Mouse (Mus musculus): ENCODE data around the gene Itgb4. TPM values are rescaled to one million over a fixed set of nuclear protein-coding genes. Genes with fewer than 3 reads are reported as not detected.

Itgb4 gene
- total RNA-seq, 2 experiments from 2014 or later, result 6.4 to 6.6 TPM

DNA sequence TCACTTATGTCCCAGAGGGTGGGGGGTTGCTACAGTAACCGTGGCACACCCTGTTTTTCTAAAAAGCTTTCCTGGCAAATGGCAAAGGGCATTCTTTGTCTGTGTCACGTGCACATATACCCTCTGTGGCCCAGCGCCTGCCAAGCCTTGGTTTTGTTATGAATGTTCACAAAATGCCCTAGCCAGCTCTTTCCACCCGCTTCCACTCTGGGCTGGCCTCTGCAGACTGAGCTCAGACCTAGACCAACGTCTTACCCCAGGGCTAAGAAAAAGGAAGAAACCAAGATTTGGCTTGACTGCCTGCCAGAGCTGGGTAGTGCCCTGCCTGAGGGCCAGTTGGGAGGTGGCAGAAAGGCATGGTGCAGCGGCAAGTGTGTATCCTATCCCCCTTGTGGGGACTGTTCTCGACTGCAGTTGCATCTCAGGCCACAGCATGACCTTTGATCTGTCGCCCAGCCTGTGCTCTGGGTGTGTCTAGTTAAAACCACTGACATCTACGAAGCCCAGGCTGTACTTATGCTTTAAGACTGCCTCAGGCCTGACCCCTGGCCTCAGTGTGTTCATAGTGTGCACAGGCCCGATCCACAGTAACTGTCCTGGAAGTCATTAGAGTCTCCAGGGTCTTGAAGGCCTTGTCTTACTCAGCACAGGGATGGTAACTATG is 19.2 kb upstream of the Itgb4 start:
- H3K27ac ChIP-seq, result peak overlapping the region; percentile 73
- no peak overlapping the region for H3K4me3 ChIP-seq
- DNase-seq (ENCODE audit: low spot score in 2 of 2), result no peak
- TF ChIP-seq CTCF (conservative IDR thresholded peaks at IDR 0.05), result no peak

DNA sequence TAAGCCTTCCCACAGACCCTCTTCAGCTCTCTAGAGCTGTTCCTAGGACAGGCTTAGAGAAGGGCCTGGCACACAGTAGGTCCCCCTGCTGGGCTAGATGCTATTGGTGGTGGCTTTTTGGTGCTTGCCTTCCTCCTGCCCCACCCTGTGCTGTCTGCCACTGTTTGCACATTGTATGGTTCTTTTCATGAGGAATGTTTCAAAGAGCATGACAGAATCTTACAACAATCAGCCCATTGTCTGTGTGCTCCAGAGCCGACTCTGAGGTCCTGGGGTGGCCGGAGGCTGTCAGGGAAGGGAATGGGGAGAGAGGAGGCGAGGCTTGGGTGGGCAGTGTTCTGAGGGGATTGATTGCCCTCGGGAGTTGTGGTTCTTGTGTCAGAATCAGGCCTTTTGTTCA is 18.1 kb upstream of the Itgb4 start:
- Histone ChIP-seq H3K27ac (peak overlapping the region; percentile 68), H3K4me3 (no peak overlapping the region)
- peak; percentile 19 for TF ChIP-seq CTCF (conservative IDR thresholded peaks at IDR 0.05)
- peak in 1 of 2 experiments; percentile 20 for DNase-seq (ENCODE audit: low spot score in 2 of 2)

DNA sequence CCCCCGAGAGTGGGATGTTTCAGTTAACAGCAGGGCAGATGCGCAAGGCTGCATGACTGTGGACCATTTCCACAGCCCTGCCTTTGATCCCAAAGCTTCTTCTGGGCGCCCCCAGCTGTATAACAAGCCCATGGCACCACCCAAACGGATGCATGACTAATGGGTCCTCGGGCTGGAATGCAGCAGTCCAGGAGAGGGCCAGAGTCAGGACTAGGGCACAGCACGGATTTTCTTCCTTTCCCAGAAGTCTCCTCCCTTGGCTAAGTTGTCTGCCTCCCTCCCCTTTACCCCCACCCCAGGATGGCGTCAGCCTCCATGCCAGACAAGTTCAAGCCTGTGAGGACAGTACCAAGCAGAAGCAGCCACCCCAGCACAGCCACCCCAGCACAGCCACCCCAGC is 16.5 kb upstream of the Itgb4 start:
- H3K4me3 ChIP-seq, result no peak overlapping the region
- TF ChIP-seq CTCF (conservative IDR thresholded peaks at IDR 0.05), result no peak
- H3K27ac ChIP-seq, result peak overlapping the region; percentile 68
- no peak for DNase-seq (ENCODE audit: low spot score in 2 of 2)

DNA sequence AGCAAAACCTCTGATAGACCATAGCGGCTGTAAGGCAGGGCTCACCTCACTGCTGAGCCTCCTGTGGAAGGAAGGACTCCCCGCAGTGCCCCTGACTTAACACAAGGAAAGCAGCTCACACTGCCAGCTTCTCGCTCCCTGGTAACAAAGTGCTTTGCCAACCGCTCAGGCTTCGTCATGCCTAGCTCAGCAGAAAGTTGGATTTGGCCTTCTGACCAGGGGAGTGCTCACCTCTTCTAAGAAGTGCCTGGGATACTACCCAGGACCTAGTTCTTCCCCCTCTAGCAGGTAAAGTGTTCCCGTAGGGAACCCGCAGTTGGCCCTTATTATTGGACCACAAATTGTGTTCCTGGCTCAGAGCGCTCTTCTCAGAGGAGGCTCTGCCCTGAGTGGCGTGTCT is 15.5 kb upstream of the Itgb4 start:
- no peak overlapping the region for H3K4me3 ChIP-seq
- no peak for TF ChIP-seq CTCF (conservative IDR thresholded peaks at IDR 0.05)
- no peak overlapping the region for H3K27ac ChIP-seq
- DNase-seq (ENCODE audit: low spot score in 2 of 2), result no peak

DNA sequence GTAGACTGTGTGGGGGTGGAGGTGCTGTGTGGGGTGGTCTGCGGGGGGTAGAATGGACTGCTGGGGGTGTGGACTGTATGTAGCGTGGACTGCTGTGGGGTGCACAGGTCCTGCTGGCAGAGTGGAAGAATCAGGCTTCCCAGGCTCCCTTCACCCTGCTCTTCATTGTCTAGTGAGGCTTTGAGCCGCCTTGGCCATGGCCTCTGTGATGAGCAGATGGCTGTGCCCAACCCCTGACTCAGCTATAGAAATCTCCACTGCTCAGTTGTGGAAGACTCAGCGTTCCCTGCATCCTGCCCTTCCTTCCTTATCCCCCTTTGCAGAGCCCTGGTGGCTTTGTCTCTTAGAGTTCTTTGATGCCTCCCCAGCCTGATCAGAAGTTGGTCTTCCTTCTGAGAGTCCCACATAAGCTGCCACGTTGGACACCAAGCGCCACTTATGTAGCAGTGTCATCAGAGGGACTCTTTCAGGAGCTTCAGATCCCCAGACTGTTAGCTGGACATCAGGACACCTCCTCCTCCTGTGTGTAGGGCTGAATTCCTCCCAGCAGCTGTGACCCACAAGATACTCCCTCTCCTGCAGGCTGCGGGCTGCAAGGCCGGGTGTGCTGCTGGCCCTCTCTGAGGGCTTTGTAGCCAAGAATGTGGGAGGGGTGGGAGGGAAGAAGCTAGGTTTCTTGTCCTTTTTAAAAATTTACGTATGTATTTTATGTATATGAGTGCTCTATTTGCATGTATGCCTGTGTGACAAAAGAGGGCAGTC is 11.7 kb upstream of the Itgb4 start:
- H3K27ac ChIP-seq, result no peak overlapping the region
- no peak for TF ChIP-seq CTCF (conservative IDR thresholded peaks at IDR 0.05)
- no peak for DNase-seq (ENCODE audit: low spot score in 2 of 2)
- H3K4me3 ChIP-seq, result no peak overlapping the region

DNA sequence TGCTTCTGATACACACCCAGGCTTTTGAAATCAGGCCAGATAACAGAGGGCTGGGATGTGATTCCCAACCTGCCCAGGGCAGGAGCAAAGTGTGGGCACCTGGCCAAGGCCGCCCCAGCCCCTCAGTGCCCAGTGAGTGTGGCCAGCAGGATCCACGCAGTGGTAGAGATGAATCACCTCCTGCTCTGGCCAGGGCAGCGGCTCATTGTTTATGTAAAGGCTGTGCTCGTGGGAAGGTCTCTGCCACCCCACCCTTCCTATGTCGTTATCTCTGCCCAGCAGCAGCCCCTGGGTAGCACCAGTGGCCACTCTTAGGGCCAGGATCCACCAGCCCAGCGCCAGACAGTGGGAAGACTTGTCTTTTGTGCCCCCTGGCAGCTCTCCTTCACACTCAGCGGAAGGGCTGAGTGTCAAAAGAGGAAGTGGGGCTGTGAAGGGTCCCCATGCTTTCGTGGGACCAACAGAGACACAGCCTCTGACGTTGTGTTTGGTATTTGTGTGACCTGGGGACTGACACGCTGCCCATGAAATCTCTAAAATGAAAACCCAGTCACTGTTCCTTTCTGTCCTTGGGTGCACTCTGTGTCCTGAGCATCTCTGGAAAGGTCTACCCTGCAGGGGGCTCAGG is 9.4 kb upstream of the Itgb4 start:
- Histone ChIP-seq H3K4me3 (no peak overlapping the region), H3K27ac (no peak overlapping the region)
- DNase-seq (ENCODE audit: low spot score in 2 of 2), result no peak
- TF ChIP-seq CTCF (conservative IDR thresholded peaks at IDR 0.05), result no peak

DNA sequence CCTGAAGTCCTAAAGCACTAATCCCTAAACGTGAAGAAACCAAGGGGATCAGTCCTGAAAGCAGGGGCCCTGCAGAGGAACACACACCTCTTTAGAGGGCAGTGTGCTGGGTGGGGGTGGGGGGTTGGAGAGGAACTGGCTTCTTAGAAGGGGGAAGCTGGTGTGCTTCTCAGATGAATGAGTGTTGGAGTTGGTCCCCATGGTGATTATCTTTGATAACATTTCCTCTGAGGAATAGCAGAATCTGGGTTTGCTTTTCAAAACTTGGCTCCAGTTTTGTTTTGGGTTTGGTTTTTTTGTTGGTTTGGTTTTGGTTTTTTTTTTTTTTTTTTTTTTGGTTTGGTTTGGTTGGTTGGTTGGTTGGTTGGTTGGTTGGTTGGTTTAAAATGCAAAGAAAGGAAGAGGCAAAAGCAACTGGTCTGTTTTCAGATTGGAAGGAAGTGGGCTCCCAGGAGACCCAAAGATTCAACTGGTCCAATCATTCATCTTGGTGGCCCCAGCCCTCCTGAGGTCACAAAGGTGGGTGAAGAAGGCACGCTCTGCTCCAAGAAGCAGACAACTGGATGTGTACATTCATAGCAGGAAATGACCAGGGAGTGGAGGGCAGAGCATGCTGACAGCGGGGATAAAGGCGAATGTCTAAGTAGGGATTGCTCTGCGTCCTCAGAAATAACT is 5.6 kb upstream of the Itgb4 start:
- no peak for DNase-seq (ENCODE audit: low spot score in 2 of 2)
- Histone ChIP-seq H3K27ac (no peak overlapping the region), H3K4me3 (no peak overlapping the region)
- TF ChIP-seq CTCF (conservative IDR thresholded peaks at IDR 0.05), result no peak

DNA sequence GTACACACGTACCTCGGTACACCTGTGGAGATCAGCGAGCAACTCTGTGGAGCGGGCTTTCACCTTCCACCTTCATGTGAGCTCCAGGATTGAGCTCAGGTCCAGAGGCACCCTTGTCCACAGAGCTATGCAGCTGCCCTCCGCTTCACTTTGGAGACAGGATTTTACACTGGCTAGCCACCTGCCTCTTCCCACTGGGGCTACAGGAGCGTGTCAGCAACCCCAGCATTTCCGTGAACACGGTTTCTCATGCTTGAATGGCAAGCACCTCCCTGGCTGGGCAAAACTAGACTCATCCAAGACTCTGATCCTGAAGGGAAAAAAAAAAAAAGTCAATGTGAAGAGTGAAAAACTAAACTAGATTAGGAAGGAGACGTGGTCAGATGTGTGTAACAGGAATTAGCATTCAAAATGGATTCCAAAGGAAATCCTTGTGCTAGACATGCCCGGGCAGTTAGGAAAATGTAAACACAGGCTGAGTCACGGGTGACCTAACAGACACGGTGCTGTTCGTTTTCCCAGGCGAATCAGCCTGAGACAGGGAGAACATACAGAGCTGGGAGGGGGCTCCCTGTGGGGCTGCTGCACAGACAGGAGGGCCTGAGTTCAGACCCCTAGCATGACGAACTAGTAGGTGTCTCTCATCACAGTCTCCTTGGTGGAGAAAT is 4.4 kb upstream of the Itgb4 start:
- H3K4me3 ChIP-seq, result no peak overlapping the region
- no peak for DNase-seq (ENCODE audit: low spot score in 2 of 2)
- no peak overlapping the region for H3K27ac ChIP-seq
- no peak for TF ChIP-seq CTCF (conservative IDR thresholded peaks at IDR 0.05)

DNA sequence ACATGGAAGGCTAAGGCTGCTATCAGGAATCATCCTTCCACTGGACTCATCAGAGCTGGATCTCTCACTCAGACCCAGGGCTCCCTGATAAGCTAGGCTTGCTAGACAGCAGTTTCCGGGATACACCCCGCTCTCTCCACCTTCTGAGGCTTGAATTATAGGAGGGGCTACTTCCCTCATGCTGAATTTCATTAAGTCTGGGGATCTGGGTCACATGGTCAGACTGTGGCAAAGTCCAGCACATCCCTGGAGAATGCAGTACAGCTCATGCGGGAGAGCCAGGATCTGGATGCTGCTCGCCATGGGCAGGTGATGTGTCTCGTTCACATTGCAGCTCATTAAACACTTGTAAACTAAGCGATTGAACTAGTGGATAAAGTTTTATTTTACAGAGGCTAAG is 3.5 kb upstream of the Itgb4 start:
- no peak for TF ChIP-seq CTCF (conservative IDR thresholded peaks at IDR 0.05)
- no peak for DNase-seq (ENCODE audit: low spot score in 2 of 2)
- Histone ChIP-seq H3K4me3 (no peak overlapping the region), H3K27ac (no peak overlapping the region)

DNA sequence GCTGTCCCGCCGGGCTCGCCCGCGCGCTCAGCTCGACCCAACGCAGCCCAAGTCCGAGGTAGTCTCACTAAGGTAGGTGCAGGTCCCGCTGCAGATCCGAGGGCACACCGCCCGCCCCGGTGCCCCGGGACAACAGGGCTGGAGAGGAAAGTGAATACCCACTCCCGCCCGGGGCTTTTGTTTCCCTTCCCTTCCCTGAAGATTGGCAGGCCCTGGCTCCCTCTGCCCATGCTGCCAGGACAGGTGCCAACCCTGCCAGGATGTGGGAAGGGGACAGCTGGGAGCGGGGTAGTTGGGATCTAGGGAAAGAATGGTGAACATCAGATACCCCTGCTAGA is 543 bp downstream of the Itgb4 start:
- Histone ChIP-seq H3K4me3 (peak overlapping the region; percentile 39), H3K27ac (no peak overlapping the region)
- no peak for DNase-seq (ENCODE audit: low spot score in 2 of 2)
- no peak for TF ChIP-seq CTCF (conservative IDR thresholded peaks at IDR 0.05)

DNA sequence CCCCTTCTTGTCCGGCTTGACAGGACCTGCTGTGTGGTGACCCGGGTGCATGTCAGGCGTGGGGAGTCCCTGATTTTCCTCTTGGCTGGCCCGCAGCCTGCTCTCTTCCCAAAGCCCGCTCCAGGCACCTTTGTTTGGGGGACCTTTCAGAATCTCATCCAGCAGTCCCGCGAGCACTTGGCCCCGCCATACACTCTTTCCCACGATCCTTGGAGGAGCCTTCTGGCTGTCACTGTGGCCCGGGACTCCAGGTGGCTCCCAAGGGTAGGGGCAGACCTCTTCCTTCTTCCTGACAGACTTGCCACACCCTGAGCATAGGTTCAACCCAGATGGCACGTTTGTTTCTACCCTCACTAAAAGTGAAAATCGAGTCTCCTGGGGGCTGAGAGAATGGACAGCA is 1.0 kb downstream of the Itgb4 start:
- Histone ChIP-seq H3K27ac (no peak overlapping the region), H3K4me3 (no peak overlapping the region)
- no peak for TF ChIP-seq CTCF (conservative IDR thresholded peaks at IDR 0.05)
- DNase-seq (ENCODE audit: low spot score in 2 of 2), result no peak

DNA sequence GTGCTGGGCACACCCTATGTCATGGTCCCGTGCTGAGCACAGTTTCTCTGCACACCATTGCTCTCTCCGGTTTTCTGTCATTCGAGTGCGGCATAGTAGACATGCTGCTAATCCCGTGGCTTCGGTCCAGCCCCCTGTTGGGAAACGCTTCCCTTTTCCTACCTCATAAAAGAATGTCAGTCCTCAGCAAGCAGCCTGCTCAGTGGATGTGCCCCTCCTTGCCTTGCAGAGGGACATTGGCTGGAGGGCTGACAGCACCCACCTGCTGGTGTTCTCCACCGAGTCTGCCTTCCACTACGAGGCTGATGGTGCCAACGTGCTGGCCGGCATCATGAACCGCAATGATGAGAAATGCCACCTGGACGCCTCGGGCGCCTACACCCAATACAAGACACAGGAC is 8.0 kb downstream of the Itgb4 start:
- H3K4me3 ChIP-seq, result no peak overlapping the region
- DNase-seq (ENCODE audit: low spot score in 2 of 2), result no peak
- TF ChIP-seq CTCF (conservative IDR thresholded peaks at IDR 0.05), result no peak
- no peak overlapping the region for H3K27ac ChIP-seq

DNA sequence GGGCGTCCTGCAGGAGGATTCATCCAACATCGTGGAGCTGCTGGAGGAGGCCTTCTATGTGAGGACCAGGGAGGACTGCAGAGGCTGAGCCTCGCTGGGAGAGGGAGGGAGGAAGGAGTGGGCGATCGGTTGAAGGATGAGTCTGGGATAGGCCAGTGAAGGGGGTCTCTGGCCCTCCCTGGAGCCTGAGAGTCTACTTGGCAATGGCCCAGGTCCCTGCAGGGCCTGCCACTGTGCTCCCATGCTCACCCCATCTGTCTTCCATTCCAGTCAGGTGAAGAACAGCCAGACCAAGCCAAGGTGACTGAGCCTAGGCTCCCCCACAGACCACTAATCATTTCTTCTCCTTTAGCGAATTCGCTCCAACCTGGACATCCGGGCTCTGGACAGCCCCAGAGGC is 8.8 kb downstream of the Itgb4 start:
- no peak for TF ChIP-seq CTCF (conservative IDR thresholded peaks at IDR 0.05)
- no peak for DNase-seq (ENCODE audit: low spot score in 2 of 2)
- Histone ChIP-seq H3K4me3 (no peak overlapping the region), H3K27ac (no peak overlapping the region)

All from layer of hippocampus, adult 2 months (tissue).